Mouse (Mus musculus) left cerebral cortex, adult 8-10 months (tissue): ENCODE measurements around the gene Mpz. TPM values are rescaled to one million over a fixed set of nuclear protein-coding genes. Genes with fewer than 3 reads are reported as not detected.

ENCODE experiments used
- DNase-seq, 2 experiments: peaks; one replicate each; pipeline ENCODE4 v3.0.0; 2022; ENCODE audit warnings: low spot score in 2 of 2
- total RNA-seq, 4 experiments: library from RNA; stranded (reverse); gene quantifications; 2 replicates each; pipeline ENCODE4 v1.2.4; 2022

The Mpz gene
- total RNA-seq, 4 experiments from 2014 or later: 0.30 to 0.53 (median 0.35) TPM

- no peak for DNase-seq
Observed at GRCm38 (mm10) chr1:171187851-171188700, 37.6 kb downstream of the Mpz start.

- DNase-seq: no peak
Observed at GRCm38 (mm10) chr1:171189046-171189445, 38.5 kb downstream of the Mpz start.

GRCm38 (mm10) chr1:171189476-171190114 lies 39.1 kb downstream of the Mpz start:
- DNase-seq: no peak

- no peak for DNase-seq
Observed at GRCm38 (mm10) chr1:171190832-171191231, 40.3 kb downstream of the Mpz start.

- no peak for DNase-seq
Observed at GRCm38 (mm10) chr1:171192283-171192682, 41.8 kb downstream of the Mpz start.

GRCm38 (mm10) chr1:171193093-171193840 lies 42.8 kb downstream of the Mpz start:
- DNase-seq: no peak

- DNase-seq: no peak
Observed at GRCm38 (mm10) chr1:171193911-171194830, 43.7 kb downstream of the Mpz start.

GRCm38 (mm10) chr1:171195046-171195822 lies 44.7 kb downstream of the Mpz start:
- DNase-seq: no peak

GRCm38 (mm10) chr1:171195887-171196397 lies 45.4 kb downstream of the Mpz start, which contains the start of gene Pcp4l1:
Gene Pcp4l1 (minus strand): TSS chr1:171196268.
- peak in 1 of 2 experiments; percentile 56 for DNase-seq

- DNase-seq: no peak
Observed at GRCm38 (mm10) chr1:171199532-171199931, 49.0 kb downstream of the Mpz start.

GRCm38 (mm10) chr1:171200769-171201168 lies 50.3 kb downstream of the Mpz start:
- no peak for DNase-seq

GRCm38 (mm10) chr1:171203471-171204248 lies 53.1 kb downstream of the Mpz start:
- DNase-seq: no peak

GRCm38 (mm10) chr1:171204249-171204644 lies 53.7 kb downstream of the Mpz start:
- DNase-seq: no peak

- DNase-seq: no peak
Observed at GRCm38 (mm10) chr1:171205704-171206493, 55.4 kb downstream of the Mpz start.

- no peak for DNase-seq
Observed at GRCm38 (mm10) chr1:171209409-171209808, 58.9 kb downstream of the Mpz start.
